Mouse (Mus musculus) E14TG2a.4 (cell line): ENCODE results near the gene Tagap.

Experiments
- CTCF ChIP-seq: conservative IDR thresholded peaks from 2 replicates; pipeline ENCODE4 v1.5.1; 2014; ENCODE audit warnings: low read length
- NANOG ChIP-seq: IDR thresholded peaks from 2 replicates; pipeline ENCODE4 v1.6.1; 2014; ENCODE audit warnings: borderline replicate concordance, low read length, mixed read lengths
- POU5F1 ChIP-seq: IDR thresholded peaks from 2 replicates; pipeline ENCODE4 v1.6.1; 2014; ENCODE audit warnings: low read length, borderline replicate concordance

GRCm38 (mm10) chr17:7877191-7877764 lies 48.5 kb upstream of the Tagap start:
- no peak for TF ChIP-seq CTCF
- TF ChIP-seq POU5F1: no peak
- no peak for TF ChIP-seq NANOG
